Mouse (Mus musculus): Measurements from ENCODE around the gene Trnp1. TPM values are rescaled to one million over a fixed set of nuclear protein-coding genes. Genes with fewer than 3 reads are reported as not detected.

Gene Trnp1
- polyA plus RNA-seq, 1 experiment, result 2.3 TPM

DNA sequence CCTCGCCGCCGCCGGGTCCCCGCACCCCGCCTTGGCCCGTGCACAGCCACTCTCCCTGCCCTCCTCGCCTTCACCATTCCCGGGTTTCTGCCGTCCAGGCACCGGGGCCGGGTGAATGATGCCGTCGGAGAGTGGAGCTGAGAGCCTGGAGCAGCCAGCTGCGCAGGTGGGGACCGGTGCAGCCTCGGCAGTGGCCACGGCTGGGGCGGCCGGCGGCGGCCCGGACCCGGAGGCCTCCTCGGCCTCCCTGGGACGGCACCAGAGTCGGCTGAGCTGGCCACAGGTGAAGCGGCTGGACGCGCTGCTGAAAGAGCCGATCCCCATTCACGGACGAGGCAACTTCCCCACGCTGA is 18.2 kb downstream of the Trnp1 start:
- Histone ChIP-seq H3K36me3 (ENCODE audit: control insufficient read depth, insufficient read depth) (peaks cover 4% of the 10 kb centered on the region), H3K79me2 (ENCODE audit: control insufficient read depth, insufficient read depth) (peaks cover 22% of the 10 kb centered on the region), H3K79me3 (ENCODE audit: low read depth) (no peaks in the 10 kb centered on the region), H3ac (ENCODE audit: control insufficient read depth, insufficient read length, low read depth) (peak overlapping the region; percentile 51), H3K4me3 (ENCODE audit: insufficient read depth, poor library complexity, severe bottlenecking) (peak overlapping the region; percentile 49), H3K27me3 (ENCODE audit: control insufficient read depth, insufficient read depth, insufficient read length) (no peaks in the 10 kb centered on the region)
- TF ChIP-seq MAX (IDR thresholded peaks at IDR 0.05) (no peak), CTCF (IDR thresholded peaks at IDR 0.05; ENCODE audit: control insufficient read depth, insufficient read depth, insufficient read length) (no peak), USF1 (IDR thresholded peaks at IDR 0.05; ENCODE audit: low read depth) (no peak), CEBPB (IDR thresholded peaks at IDR 0.05; ENCODE audit: low read depth) (no peak), FOSL1 (IDR thresholded peaks at IDR 0.05; ENCODE audit: insufficient read depth, low read length, poor library complexity, severe bottlenecking) (no peak), MYOD1 (IDR thresholded peaks at IDR 0.05; ENCODE audit: control insufficient read depth, insufficient read length, low read depth) (no peak), MYOG (IDR thresholded peaks at IDR 0.05; ENCODE audit: control insufficient read depth, extremely low read depth, insufficient read length) (no peak)

DNA sequence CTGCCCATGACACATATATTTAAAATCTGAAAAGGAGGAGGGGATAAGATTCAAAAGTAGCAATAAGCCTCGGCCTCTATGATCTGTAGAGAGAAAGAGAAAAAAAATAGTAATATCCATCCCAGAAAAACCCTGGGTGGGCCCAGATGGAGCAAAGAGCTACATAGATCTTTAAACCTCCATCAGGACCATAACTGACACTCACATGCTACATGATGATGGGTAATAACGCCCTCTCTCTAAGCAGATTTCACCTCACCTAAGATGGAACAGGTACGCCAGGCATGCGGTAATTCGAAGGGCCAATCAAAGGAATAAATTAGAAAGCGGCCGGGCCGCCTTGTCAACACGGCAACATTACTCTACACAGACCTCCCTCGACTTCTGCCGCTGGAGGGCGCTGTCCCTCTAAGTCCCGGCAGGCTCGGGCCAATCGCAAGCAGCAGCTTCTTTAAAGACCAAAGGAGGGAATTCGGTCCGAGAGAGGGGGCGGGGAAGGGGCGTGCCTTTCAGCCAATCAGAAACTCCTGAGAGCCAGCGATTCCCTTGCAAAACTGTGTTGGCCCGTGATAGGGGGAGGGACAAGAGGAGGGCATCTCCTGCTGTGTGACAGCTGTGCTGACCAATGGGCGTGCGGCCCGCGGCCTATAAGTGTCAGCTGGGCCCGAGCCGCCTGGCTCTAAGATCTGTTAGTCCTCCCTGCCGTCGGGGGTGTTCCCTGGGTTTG is 18.7 kb downstream of the Trnp1 start, which contains the start of gene Tent5b:
Gene Tent5b, plus strand, starts transcription at position 675 of the 727 bp plus-strand sequence.
- TF ChIP-seq FOSL1 (IDR thresholded peaks at IDR 0.05; ENCODE audit: insufficient read depth, low read length, poor library complexity, severe bottlenecking) (no peak), CTCF (IDR thresholded peaks at IDR 0.05; ENCODE audit: control insufficient read depth, insufficient read depth, insufficient read length) (peak; percentile 87), CEBPB (IDR thresholded peaks at IDR 0.05; ENCODE audit: low read depth) (no peak), MYOG (IDR thresholded peaks at IDR 0.05; ENCODE audit: control insufficient read depth, extremely low read depth, insufficient read length) (no peak), MYOD1 (IDR thresholded peaks at IDR 0.05; ENCODE audit: control insufficient read depth, insufficient read length, low read depth) (peak; percentile 27), MAX (IDR thresholded peaks at IDR 0.05) (no peak), USF1 (IDR thresholded peaks at IDR 0.05; ENCODE audit: low read depth) (peak; percentile 13)
- peaks cover 22% of the 10 kb centered on the region for H3K79me2 ChIP-seq (ENCODE audit: control insufficient read depth, insufficient read depth)
- H3K79me3 ChIP-seq (ENCODE audit: low read depth), result no peaks in the 10 kb centered on the region
- peaks cover 4% of the 10 kb centered on the region for H3K36me3 ChIP-seq (ENCODE audit: control insufficient read depth, insufficient read depth)
- peak within 1 kb of the TSS; percentile 51 for H3ac ChIP-seq (ENCODE audit: control insufficient read depth, insufficient read length, low read depth)
- peak within 1 kb of the TSS; percentile 49 for H3K4me3 ChIP-seq (ENCODE audit: insufficient read depth, poor library complexity, severe bottlenecking)
- H3K27me3 ChIP-seq (ENCODE audit: control insufficient read depth, insufficient read depth, insufficient read length), result no peaks in the 10 kb centered on the region

DNA sequence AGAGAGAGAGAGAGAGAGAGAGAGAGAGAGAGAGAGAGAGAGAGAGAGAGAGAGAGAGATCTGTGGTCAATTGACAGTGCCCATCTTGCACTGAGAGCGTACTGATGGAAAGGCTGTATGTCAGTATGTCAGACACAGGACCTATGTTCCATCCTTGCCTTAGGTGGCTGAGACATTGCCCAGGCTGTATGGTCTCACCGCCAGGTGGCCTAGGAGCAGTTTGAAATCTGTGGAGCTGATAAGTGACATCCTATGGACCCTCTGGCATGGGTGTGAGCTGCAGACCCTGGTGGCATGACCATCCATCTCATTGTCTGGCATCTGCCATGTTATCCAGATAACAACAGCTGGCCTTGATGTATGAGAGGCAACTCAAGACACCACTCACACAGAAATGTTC is 24.5 kb downstream of the Trnp1 start:
- Histone ChIP-seq H3K4me3 (ENCODE audit: insufficient read depth, poor library complexity, severe bottlenecking) (no peak overlapping the region), H3K79me2 (ENCODE audit: control insufficient read depth, insufficient read depth) (no peaks in the 10 kb centered on the region), H3ac (ENCODE audit: control insufficient read depth, insufficient read length, low read depth) (no peak overlapping the region), H3K79me3 (ENCODE audit: low read depth) (no peaks in the 10 kb centered on the region), H3K36me3 (ENCODE audit: control insufficient read depth, insufficient read depth) (no peaks in the 10 kb centered on the region), H3K27me3 (ENCODE audit: control insufficient read depth, insufficient read depth, insufficient read length) (no peaks in the 10 kb centered on the region)
- TF ChIP-seq MYOD1 (IDR thresholded peaks at IDR 0.05; ENCODE audit: control insufficient read depth, insufficient read length, low read depth), result no peak
- TF ChIP-seq CEBPB (IDR thresholded peaks at IDR 0.05; ENCODE audit: low read depth), result no peak
- no peak for TF ChIP-seq CTCF (IDR thresholded peaks at IDR 0.05; ENCODE audit: control insufficient read depth, insufficient read depth, insufficient read length)
- no peak for TF ChIP-seq FOSL1 (IDR thresholded peaks at IDR 0.05; ENCODE audit: insufficient read depth, low read length, poor library complexity, severe bottlenecking)
- TF ChIP-seq MYOG (IDR thresholded peaks at IDR 0.05; ENCODE audit: control insufficient read depth, extremely low read depth, insufficient read length), result no peak
- TF ChIP-seq MAX (IDR thresholded peaks at IDR 0.05), result no peak
- TF ChIP-seq USF1 (IDR thresholded peaks at IDR 0.05; ENCODE audit: low read depth), result no peak

DNA sequence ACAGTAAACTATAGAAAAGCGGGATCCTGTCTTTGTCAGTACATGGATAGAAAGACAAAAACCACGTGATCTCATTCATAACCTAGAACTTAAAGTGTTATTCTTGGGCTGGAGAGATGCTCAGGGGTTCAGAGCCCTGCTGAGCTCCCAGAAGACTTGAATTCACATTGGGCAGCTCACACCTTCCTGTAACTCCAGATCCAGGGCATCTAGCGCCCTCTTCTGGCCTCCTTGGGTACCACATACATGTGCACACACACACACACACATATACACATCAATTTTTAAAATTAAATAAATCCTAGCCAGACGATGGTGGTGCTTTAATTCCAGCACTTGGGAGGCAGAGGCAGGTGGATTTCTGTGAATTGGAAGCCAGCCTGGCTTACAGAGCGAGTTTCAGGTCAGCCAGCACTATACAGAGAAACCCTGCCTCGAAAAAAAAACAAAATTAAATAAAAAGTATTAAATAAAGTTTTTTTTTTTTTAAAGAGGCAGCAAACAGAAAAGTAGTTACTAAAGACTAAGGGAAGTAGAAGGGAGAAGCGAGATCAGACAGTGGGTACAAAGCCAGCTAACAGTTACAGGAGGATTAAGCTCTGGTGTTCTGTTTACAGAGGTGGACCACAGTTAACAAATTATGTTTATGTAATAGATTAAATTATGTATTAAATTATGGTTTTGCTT is 27.1 kb downstream of the Trnp1 start:
- Histone ChIP-seq H3ac (ENCODE audit: control insufficient read depth, insufficient read length, low read depth) (no peak overlapping the region), H3K79me2 (ENCODE audit: control insufficient read depth, insufficient read depth) (no peaks in the 10 kb centered on the region), H3K27me3 (ENCODE audit: control insufficient read depth, insufficient read depth, insufficient read length) (no peaks in the 10 kb centered on the region), H3K4me3 (ENCODE audit: insufficient read depth, poor library complexity, severe bottlenecking) (no peak overlapping the region), H3K79me3 (ENCODE audit: low read depth) (no peaks in the 10 kb centered on the region), H3K36me3 (ENCODE audit: control insufficient read depth, insufficient read depth) (no peaks in the 10 kb centered on the region)
- no peak for TF ChIP-seq FOSL1 (IDR thresholded peaks at IDR 0.05; ENCODE audit: insufficient read depth, low read length, poor library complexity, severe bottlenecking)
- no peak for TF ChIP-seq USF1 (IDR thresholded peaks at IDR 0.05; ENCODE audit: low read depth)
- TF ChIP-seq MYOD1 (IDR thresholded peaks at IDR 0.05; ENCODE audit: control insufficient read depth, insufficient read length, low read depth), result no peak
- no peak for TF ChIP-seq CEBPB (IDR thresholded peaks at IDR 0.05; ENCODE audit: low read depth)
- TF ChIP-seq MYOG (IDR thresholded peaks at IDR 0.05; ENCODE audit: control insufficient read depth, extremely low read depth, insufficient read length), result no peak
- TF ChIP-seq MAX (IDR thresholded peaks at IDR 0.05), result no peak
- no peak for TF ChIP-seq CTCF (IDR thresholded peaks at IDR 0.05; ENCODE audit: control insufficient read depth, insufficient read depth, insufficient read length)

DNA sequence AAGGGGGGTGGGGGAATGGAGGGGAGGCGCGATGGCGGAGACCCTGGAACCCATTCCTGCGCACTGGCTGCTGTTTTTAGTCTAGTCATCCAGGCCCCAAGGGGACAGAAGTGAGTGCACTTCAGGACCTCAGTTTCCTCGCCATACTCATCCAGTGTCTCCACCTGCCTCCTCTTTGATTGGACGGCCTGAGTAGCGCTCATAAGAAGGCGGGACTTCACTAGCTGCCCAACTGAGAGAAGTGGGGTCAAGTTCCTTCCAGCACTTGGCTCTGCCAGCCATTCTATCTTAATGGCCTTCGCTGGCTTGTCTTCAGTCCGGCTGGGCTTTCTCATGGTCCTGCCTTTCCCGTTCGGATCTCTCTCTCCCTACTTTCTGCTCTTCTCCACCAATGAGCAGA is 29.2 kb downstream of the Trnp1 start:
- TF ChIP-seq MYOG (IDR thresholded peaks at IDR 0.05; ENCODE audit: control insufficient read depth, extremely low read depth, insufficient read length), result no peak
- TF ChIP-seq USF1 (IDR thresholded peaks at IDR 0.05; ENCODE audit: low read depth), result no peak
- TF ChIP-seq CEBPB (IDR thresholded peaks at IDR 0.05; ENCODE audit: low read depth), result no peak
- TF ChIP-seq MYOD1 (IDR thresholded peaks at IDR 0.05; ENCODE audit: control insufficient read depth, insufficient read length, low read depth), result no peak
- no peak for TF ChIP-seq CTCF (IDR thresholded peaks at IDR 0.05; ENCODE audit: control insufficient read depth, insufficient read depth, insufficient read length)
- TF ChIP-seq MAX (IDR thresholded peaks at IDR 0.05), result no peak
- no peak for TF ChIP-seq FOSL1 (IDR thresholded peaks at IDR 0.05; ENCODE audit: insufficient read depth, low read length, poor library complexity, severe bottlenecking)
- Histone ChIP-seq H3K36me3 (ENCODE audit: control insufficient read depth, insufficient read depth) (no peaks in the 10 kb centered on the region), H3K79me2 (ENCODE audit: control insufficient read depth, insufficient read depth) (no peaks in the 10 kb centered on the region), H3K79me3 (ENCODE audit: low read depth) (no peaks in the 10 kb centered on the region), H3K27me3 (ENCODE audit: control insufficient read depth, insufficient read depth, insufficient read length) (no peaks in the 10 kb centered on the region), H3ac (ENCODE audit: control insufficient read depth, insufficient read length, low read depth) (no peak overlapping the region), H3K4me3 (ENCODE audit: insufficient read depth, poor library complexity, severe bottlenecking) (no peak overlapping the region)
